Mouse (Mus musculus) erythroid progenitor cell, adult 5-6 weeks (primary cell): ENCODE data around the gene Ubc. TPM values are rescaled to one million over a fixed set of nuclear protein-coding genes. Genes with fewer than 3 reads are reported as not detected.
"Not testable (repeated sequence)": the region's sequence is repeated elsewhere in the genome, so short reads cannot be mapped to it uniquely, and the experiment has no call there.

Experiments
- ATAC-seq: replicated peaks from 2 replicates; pipeline ENCODE4 v1.8.0; 2016; ENCODE audit warnings: moderate number of reproducible peaks, mild to moderate bottlenecking, moderate TSS enrichment, inconsistent platforms; ENCODE audit not compliant: poor library complexity, low FRiP score, severe bottlenecking
- total RNA-seq, 2 experiments: library from RNA; stranded (forward) in 1 of 2; stranded (reverse) in 1 of 2; fragments of 150-400 nt in 1 of 2; fragments of 186-747, 209-891 nt in 1 of 2; gene quantifications; 2 replicates each; pipeline versions ENCODE4 v1.2.3 to v1.2.4; 2015 to 2017; ENCODE audit warnings: low replicate concordance in 2 of 2

Ubc gene
- total RNA-seq (2015; ENCODE audit: low replicate concordance) (158 and 186 TPM in 2 replicates), total RNA-seq (2017; ENCODE audit: low replicate concordance) (215 and 222 TPM in 2 replicates)

DNA sequence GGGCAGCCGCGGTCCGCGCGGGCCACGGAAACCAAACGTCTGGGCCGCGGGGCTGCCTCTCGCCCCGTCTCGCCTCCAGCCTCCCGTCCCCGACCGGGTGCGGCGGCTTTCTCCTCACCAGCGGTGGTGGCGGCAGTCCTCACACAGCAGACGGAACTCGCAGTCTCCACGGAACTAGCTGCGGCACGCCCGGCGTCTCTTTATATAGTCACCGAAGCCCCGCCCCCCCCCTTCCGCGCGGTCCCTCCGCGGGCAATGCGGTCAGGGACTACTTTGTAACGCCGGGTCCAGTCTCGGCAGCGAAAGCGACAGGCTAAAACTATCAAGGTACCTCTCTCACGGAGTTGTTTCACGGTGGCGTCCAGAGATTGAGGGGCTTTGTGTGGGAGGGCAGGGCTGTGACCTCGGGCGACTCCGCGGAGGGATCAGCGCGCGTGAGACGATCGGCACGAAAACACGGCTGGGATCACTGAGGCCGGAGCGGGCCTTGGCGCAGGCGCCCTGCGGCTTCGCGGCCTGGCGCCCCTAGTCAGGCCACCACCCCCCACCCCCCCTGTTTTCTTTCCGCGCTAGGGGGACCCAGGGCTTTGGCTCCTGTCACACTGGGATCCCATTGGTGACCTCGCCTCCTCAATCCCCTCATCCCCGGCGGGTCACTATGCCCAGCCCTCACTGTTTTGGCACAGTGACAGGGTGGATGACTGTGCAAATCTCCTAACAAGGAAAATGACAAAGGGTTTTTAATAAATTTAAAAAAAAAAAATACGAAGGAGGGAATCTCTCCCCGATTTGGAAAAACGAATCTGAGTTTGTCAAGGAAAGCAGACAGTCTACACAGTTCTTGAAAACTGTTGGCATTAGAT lies at the start of gene Ubc:
Ubc (minus strand) TSS at position 624 of the 863 bp plus-strand sequence.
- peak; percentile 61 for ATAC-seq

DNA sequence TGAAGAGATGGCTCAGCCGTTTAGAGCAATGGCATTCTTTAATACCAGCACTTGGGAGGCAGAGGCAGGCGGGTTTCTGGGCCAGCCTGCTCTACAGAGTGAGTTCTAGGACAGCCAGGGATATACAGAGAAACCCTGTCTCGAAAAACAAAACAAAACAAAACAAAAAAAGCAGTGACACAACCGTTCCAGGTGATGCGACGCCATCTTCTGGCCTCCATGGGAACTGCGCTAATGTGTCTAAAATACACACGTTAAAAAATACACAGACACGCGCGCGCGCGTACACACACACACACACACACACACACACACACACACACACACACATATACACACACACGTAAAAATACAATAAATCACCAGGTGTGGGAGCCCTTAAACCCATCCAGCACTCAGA lies 44.3 kb upstream of the Ubc start:
- ATAC-seq = not testable (repeated sequence)

DNA sequence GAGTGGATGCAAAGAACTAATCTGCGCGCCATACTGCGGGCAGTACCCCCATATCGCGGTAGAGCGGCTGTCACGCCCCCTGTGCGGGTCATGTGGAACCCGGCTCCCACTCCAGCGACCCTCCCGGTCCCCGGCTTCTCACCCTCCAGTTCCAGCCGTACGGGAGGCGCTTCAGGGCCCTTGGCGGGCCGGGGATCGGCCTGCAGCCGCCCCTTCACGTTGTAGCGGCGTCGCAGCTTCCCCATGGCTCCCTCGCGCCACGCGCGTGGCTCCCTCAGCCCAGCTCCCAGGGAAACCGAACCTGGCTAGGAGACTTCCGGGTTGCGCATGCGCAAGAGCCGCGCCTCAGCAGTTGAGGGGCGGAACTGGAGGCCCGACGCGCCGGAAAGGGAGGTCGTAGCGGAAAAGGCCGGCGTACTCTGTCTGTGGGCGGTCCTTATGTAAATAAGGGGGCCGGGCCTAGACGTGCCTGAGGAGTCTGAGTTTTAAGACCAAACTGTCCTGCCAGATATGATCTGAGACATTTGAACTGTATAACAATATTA lies 43.9 kb upstream of the Ubc start, which contains the start of gene Dhx37:
Dhx37 (minus strand) TSS at position 329 of the 545 bp plus-strand sequence.
- peak; percentile 99 for ATAC-seq

DNA sequence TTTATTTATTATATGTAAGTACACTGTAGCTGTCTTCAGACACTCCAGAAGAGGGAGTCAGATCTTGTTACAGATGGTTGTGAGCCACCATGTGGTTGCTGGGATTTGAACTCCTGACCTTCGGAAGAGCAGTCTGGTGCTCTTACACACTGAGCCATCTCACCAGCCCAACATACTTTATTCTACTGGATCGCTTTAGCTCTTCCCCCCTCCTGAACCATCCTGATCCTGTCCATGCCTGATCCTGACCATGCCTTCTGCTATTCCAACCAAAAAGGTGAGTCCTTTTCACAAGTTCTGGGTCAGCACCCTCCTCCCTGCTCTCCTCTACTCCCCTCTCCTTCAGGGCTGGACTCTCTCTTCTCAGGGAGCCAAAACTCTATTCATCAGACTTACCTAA lies 42.3 kb upstream of the Ubc start:
- ATAC-seq = not testable (repeated sequence)

DNA sequence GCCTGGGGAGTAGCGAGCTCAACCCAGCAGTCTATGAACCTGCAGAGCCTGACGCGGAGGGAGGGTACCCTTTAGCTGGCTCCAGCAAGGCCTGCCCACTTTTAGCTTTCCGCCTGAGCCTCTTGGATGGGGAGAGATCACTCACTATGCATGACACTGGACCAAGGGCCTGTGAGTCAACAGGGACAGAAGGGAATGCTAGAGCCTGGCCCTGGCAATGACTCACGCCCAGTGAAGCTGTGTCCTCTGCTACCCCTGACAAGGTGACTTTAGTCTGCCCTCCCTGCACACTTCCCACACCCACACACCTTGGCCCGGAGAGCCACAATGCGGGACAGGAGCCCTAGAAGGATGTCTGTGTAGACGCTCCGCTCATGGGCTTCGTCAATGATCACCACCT lies 36.3 kb upstream of the Ubc start:
- no peak for ATAC-seq

DNA sequence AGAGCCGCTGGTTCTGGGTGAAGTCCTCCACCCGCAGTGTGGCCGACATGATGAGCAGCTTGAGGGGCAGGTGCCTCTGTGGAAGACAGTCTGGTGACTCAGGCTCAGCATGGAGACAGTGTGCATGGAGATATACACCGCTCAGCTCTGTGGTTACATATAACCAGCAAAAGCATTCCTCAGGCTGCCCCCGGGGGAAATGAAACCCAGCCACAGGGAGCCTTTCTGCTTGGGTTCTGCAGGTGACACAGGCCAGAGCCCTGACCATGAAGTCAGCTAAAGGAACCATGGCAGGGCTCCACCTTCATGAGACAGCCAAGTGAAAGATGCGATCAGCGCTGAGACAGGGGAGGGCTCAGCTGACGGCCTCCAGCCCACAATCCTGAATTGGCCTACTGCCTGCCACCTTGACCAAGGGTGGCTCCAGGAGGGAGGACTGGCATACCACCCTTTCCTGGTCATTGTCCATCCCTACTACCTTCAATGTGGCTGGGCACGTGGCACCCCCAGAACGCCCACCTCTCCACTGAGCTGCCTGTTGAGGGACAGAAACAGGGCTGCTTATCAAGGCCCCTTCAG lies 35.8 kb upstream of the Ubc start:
- ATAC-seq = no peak

DNA sequence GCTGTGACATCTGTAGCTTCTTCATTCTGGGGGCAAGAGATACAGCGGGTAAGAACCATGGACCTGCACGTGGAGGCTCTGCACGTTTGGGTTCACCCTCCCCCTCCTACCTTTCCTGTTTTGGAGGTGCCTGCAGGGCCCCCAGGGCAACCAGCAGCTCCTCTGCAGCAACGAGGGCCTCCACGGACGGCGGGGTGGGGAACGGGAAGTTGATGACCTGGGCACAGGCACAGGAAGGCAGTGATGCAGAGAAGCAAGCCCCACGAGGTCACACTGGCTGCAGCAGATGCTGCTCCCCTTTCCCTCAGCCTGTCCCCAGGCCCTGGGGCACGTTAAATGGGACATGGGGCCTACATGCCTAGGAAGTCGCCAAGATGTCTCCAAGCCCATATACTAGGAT lies 29.1 kb upstream of the Ubc start:
- ATAC-seq = no peak

DNA sequence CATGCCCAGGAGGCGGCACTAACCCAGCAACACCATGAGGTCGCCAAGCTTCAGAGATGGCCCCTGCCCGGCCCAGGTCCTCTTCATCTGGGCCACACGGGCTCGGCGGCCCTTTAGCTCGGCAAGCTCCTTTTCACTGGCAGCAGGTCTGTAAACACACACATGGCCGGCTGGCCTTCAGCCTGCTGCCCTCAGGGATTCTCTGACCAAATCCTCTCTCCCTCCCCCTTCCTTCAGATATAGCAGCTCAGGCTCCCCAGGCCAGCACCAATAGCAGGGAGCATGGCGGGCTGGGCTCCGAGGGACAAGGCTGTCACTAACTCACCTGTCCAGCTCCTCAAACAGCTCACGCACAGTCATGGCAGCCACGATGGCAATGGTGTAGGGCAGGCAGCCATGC lies 28.6 kb upstream of the Ubc start:
- ATAC-seq = no peak

DNA sequence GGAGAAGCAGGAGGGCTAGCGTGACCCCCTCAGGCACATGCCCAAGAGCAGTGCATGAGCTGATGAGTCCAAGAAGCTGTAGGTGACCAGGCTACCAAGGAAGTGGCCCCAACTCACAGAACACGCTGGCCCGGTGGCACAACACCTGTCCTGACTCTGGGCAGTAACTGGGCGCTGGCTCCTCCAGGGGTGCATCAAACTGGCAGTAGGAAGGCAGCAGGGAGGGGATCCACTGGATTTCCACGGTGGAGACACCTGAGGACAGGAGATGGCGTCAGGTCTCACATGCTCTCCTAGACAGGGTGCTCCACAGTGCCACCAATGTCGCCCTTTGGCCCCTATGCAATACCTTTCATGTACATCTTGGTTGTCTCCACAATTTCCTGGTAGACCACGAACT lies 26.2 kb upstream of the Ubc start:
- no peak for ATAC-seq

DNA sequence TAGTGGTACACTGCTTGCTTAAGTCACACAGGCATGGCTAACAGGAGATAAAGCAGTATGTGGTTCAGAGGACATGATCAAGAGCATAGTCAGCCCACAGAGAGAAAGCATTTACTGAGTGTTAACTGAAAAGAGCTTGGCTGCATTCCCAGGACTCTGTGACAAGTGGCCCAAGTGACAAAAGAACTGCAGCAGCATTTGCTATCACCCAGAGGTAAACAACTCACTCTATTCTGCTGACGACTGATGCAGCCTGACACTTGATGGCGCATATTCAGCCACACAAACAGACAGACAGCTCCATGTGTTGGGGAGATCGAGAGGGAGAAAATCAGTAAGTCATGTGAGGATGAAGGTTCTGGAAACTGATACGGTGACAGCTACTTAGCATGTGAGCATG lies 23.8 kb upstream of the Ubc start:
- ATAC-seq = no peak

DNA sequence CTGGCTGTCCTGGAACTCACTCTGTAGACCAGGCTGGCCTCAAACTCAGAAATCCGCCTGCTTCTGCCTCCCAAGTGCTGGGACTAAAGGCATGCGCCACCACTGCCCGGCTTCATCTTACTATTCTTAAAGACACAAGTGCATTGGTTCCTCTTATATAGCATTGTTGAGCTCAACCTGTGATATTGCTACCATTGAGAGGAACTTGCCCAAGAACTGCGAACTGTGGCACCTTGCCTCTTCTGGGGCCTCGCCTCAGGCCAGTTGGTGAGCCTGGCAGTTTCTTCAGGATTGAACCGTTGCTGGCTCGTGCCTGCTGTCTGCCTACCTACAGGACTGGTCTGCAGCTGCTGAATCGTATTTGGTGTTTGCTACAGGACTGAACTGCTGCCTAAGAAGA lies 22.5 kb upstream of the Ubc start:
- ATAC-seq = not testable (repeated sequence)

DNA sequence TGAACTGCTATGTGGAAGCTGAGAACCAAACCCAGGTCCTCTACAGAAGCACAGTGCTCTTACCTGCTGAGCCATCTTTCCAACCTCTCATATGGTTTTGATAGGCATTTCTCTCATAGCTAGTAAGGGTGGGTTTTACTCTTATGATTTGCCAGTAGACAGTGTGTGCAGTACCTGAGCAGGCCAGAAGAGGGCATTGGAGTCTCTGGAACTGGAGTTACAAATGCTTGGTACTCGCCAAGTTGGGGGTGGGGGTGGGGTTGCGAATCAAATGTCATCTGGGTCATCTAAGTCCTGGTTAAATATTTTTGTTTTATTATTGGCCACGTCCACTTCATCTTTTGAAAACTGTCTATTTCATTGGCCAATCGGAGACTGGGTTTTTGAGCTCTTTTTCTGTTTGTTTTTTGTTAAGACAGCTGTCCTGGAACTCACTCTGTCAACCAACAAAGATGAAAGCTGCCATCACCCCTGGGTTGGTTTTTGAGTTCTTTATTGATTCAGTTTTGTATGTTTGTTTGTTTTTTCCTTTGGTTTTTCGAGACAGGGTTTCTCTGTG lies 22.0 kb upstream of the Ubc start:
- peak; percentile 41; the same call in 1 of the 2 replicates for ATAC-seq

DNA sequence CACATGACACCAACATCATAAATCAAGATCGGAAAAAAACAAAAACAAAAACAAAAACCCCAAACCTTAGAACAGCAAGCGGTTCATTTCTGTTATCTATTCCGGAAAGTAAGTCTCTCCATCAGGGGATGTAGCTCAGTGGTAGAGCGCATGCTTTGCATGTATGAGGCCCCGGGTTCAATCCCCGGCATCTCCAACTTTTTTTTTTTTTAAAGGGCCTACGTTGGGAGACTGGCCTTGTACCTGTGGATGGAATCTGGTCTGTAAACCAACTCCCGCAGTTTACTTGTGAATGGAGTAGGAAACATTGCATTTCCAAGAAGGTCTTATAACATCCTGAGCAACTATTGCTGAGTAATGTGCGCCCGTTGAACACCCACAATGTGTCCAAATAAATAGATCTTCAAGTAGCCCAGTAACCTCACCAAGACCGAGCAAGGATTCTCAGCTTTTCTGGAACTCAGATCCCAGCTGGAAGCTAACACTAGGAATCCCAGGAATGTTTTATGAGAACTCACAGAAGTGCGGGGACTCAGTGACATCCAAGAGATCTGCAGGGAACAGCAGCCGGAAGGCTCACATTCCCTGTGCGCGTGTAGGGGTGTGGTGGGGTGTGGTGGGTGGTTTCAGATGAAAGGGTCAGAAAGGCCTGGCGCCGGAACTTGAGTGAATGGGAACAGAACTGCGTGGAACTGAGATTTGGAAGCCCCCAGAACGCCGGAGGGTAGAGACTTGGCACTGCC lies 19.5 kb upstream of the Ubc start:
- no peak for ATAC-seq

DNA sequence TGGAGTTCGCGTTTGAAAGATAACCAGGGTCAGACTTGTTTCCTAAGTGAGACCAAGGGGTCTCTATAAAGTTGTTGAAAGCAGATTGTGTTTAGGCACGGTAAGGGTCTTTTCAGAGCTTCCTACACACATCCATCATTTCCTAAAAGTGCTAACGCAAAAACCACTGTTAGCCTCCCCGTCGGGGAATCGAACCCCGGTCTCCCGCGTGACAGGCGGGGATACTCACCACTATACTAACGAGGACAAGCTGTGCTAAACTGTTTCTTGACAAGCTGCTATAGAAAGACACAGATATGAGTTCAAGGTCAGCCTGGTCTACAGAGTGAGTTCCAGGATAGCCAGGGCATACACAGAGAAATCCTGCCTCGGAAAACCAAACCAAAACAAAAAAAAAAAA lies 18.8 kb upstream of the Ubc start:
- 0 out of 2 replicates have a peak, but pooled peaks have one; percentile 20 for ATAC-seq

DNA sequence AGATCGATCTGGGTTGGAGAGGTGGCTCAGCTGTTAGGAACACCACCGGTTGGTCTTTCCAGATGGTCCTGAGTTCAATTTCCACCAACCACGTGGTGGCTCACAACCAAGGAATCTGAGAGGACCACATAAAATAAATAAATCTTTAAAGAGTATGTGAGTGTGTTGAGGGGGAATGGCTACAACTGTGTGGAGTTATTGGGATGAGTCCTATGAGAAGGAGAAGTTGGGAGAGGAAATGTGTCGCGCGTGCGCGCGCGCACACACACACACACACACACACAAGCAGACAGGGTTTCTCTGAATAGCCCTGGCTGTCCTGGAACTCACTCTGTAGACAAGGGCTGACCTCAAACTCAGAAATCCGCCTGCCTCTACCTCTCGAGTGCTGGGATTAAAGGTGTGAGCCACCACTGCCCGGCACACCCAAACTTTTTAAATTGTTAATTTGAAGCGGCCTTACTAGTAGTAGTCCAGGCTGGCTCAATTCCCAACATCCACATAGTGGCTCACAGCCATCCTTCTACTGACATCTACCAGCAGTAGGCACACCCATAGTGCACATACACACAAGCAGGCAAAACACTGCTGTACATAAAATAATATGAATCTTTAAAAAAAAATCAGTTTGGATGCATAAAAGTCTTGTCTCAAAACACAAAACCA lies 18.0 kb upstream of the Ubc start:
- no peak for ATAC-seq

DNA sequence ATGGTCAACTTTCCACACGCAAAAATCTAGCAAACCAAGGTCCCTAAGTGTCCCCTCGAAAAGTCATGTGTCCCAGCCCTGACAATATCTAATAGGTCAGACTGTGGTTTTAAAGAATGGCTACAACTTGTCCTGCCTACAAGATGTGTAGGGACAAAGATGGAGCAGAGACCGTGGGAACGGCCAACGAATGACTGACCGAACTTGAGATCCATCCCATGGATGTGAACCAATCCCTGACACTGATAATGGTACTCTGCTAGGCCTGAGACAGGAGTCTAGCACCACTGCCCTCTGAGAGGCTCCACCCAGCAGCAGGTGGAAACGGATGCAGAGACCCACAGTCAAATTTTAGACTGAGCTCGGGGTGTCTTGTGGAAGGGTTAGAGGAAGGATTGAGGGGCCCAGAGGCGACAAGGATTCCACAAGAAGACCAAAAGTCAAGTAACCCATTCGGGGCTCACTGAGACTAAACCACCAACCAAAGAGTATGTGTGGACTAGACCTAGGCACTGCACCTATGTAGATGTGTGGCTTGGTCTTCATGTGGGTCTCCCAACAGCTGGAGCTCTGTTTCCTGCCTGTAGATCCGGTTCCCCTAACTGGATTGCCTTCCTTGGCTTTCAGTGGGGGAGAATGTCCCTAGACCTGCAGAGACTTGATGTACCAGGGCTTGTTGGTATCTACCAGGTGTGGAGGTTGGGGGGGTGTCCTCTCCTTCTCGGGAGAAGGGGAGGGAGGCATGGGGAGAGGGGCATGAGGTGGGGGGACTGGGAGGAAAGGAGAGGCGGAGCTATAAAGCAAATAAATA lies 17.2 kb upstream of the Ubc start:
- no peak for ATAC-seq

DNA sequence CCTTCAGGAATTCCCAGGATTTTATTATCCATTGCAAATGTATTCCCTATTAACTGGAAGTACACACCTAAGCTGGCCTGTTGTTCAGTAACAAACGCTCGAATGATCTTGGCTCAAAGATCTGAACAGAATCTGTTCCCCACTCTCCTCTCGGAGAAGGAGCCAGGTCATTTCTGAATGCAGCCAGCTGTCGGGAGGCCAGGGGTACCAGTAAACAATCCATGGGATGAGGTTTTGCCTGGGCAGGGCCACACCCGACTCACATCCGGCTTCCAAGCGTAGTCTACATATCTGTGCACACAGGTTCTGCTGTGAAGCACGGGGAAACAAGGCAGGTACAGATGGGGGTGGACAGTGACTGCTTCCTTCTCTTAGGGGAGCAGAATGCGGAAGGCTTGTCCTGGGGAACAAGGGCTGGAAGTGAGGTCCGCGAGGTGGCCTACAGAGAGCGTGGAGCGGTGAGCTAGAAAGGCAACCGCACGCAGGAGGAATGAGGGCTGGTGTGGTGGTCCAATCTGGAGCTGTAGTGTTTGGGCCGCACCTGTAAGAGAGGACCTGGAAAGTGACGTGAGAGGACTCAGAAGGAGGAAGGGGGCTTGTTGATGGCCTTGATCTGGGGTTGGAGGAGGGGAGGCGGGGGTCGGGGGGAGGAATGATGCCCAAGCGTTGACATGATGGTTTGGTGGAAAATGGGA lies 16.5 kb upstream of the Ubc start:
- ATAC-seq = peak; percentile 58
